Mouse (Mus musculus) thymus, adult 2 months (tissue): ENCODE data around the gene Reep6.
A peak's percentile ranks its signal among the peaks of the same experiment; 100 is the strongest.

Experiments
- CTCF ChIP-seq: fragments of 200-500 bp; IDR thresholded peaks from 2 replicates; pipeline ENCODE4 v1.5.1; 2012; ENCODE audit warnings: mild to moderate bottlenecking, control low read depth, low read length, moderate library complexity, borderline replicate concordance; ENCODE audit not compliant: control insufficient read depth, poor library complexity, insufficient read depth; ENCODE audit errors: extremely low read depth
- POLR2A ChIP-seq: fragments of 200-500 bp; IDR thresholded peaks from 2 replicates; pipeline ENCODE4 v1.6.1; 2012; ENCODE audit warnings: mild to moderate bottlenecking, low read length, control low read depth, moderate library complexity; ENCODE audit not compliant: control insufficient read depth, poor library complexity, insufficient read depth; ENCODE audit errors: extremely low read depth

- TF ChIP-seq POLR2A (no peak; the same call in 1 of the 2 replicates), CTCF (peak; percentile 69; the same call in 1 of the 2 replicates)
Measured at GRCm38 (mm10) chr10:80295618-80296425, 33.9 kb upstream of the Reep6 start, which contains the start of gene Apc2.
